Mouse (Mus musculus): Measurements from ENCODE around the gene Rpl23.

- no peak for TF ChIP-seq CTCF (IDR thresholded peaks at IDR 0.05; ENCODE audit: control insufficient read depth, insufficient read depth, insufficient read length)
- TF ChIP-seq MAX (IDR thresholded peaks at IDR 0.05): no peak
These were observed 31.7 kb upstream of the Rpl23 start for GRCm38 (mm10) chr11:97813746-97814515.

Data from C2C12 (cell line).